Mouse (Mus musculus) megakaryocyte-erythroid progenitor cell, adult 5-6 weeks (primary cell): ENCODE data around the gene Srsf9. TPM values are rescaled to one million over a fixed set of nuclear protein-coding genes. Genes with fewer than 3 reads are reported as not detected.
A peak's percentile ranks its signal among the peaks of the same experiment; 100 is the strongest.

Experiments
- ATAC-seq: replicated peaks from 2 replicates; pipeline ENCODE4 v1.8.0; 2016; ENCODE audit warnings: mild to moderate bottlenecking, inconsistent platforms; ENCODE audit not compliant: severe bottlenecking, poor library complexity, low FRiP score, low TSS enrichment
- total RNA-seq, 2 experiments: library from RNA; stranded (forward) in 1 of 2; stranded (reverse) in 1 of 2; fragments of 200-1000, 215-1000 nt in 1 of 2; fragments of >200 nt in 1 of 2; fragmentation: Nextera tagmentation in 1 of 2; gene quantifications; 2 replicates each; pipeline ENCODE4 v1.2.3; 2014 to 2017

The Srsf9 gene
- total RNA-seq, 2 experiments from 2014 or later, result 74.7 to 108 TPM

DNA sequence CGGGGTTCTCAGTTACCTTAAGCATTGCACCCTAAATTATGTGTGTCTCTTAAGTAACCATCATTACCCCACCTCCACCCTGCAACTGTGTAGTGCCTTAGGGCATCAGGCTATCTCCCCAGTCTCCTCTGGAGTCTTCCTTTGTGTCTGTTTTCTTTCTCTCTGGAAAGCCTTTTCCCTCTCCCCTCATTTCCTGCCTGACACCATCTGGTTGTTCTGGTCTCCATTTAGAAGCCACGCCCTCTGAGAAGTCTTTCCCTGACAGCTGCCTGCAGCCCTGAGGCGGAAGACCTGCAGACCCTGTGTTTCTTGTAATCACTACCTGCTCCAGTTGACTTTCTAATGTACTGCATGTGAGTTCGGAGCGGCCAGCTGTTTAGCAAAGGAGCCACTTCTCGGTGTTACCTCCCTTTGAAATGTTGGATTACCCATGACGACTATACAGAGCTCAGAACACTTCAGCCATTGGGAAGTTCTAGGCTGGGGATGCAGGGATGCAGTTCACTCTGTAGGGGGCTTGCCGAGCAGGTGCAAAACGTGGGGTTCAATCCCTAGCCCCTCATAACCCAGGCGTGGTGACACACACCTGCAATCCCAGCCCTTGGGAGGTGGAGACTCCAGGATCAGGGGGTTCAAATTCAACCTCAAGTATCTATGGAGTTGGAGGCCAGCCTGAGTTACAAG, 9.2 kb upstream of the Srsf9 start:
- ATAC-seq, result no peak

DNA sequence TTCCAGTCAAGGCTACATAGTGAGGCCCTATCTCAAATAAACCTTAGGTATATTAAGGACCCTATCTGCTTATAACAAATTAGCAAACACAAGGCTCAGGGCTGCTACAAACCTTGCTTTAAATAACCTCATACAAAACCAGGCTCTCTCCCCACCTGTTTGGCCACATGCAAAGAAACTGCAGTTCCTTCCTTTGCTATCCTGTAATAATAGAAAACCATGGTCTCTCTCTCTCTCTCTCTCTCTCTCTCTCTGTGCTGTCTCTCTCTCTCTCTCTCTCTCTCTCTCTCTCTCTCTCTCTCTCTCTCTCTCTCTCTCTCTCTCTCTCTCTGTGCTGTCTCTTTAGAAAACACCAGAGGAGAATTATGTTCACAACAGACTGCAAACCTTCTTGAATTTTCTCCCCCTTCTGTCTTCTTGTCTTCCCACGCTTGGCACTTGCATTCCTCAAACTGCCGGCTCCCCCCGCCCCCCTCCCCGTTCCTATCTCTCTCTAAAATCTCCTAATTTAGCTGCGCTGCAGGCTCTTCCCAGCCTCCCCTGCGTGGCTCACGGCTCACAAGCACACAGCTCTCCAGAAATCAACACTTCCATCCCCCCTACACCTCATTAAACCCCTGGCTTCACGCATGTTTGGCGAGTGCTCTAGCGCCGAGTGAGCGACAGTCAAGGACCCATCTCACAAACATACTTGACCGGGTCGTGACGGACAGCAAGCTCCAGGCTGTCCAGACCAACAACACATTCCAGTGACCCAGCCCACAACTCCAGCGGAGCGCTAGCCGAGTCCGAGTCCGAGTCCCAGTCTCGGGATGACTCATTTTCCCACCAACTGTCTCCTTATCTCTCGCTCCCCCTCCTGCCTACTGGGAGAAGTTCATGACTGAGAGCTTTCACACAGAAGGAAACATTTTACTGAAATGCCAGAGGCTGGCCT, 7.7 kb upstream of the Srsf9 start:
- ATAC-seq, result peak; percentile 85

DNA sequence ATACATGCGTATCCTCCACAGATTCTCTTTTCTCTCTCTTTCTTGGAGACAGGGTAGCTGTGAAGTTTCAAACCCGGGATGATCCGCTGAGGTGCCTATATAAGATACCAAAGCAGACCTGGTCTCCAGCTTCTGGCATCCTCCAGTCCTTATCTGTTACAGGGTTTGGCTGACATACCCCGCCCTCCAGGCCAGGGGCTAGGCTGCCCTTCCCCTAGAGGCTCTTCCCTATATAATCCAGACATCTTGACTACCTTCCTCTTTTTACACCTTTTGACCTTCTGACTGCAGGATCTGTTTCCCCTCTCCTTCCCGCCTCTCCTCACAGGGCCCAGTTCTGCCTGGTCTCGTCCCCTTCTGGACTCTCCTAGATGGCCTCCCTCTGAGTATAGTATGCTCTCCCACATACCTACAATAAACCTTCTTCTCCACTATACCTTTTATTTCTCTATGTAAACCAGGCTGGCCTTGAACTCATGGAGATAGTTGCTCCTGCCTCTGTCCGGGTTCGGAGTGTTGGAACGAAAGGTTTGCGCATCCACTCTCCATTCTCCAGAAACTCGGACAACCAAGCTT, 633 bp upstream of the Srsf9 start:
- ATAC-seq, result peak; percentile 66

- 0 out of 2 replicates have a peak, but pooled peaks have one; percentile 15 for ATAC-seq
These were observed 902 bp downstream of the Srsf9 start for GRCm38 (mm10) chr5:115327610-115328548.

DNA sequence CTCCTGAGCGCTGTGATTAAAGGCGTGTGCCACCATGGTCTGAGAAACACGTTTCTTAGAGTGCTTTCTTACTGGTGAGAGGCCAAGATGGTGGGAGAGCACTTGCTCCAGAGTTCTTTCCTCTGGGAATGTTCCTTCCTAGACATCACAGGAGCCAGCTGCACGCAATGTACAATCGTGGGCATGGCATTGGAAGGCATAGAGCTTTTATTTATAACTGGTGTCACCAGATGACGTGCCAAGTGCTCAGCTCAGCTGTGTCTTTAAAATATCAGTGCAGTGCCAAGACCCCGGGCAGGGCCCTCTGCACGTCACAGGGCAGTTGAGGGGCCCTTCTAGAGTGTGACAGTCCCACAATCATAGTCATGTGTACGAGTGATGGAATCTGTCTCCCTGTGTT, 4.0 kb downstream of the Srsf9 start:
- no peak for ATAC-seq

DNA sequence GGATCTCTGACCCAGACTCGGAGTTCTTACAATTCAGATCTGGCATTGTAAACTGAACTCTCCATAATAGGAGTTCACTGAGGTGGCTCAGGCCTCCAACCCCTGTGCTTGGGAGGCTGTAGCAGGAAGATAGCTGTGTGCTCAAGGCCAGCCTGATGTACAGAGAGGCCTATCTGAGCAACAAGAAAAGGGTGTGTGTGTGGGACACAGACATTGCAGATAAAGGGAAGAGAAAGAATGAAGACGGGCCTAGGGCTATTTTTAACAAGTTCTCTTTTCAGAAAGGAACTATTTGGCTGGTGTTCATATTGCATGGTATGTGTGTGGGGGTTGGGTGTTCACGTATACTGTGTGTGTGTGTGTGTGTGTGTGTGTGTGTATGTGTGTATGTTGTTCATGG, 6.6 kb downstream of the Srsf9 start:
- ATAC-seq, result peak; percentile 99

- no peak for ATAC-seq
These were observed 13.0 kb downstream of the Srsf9 start for GRCm38 (mm10) chr5:115340007-115340406.

DNA sequence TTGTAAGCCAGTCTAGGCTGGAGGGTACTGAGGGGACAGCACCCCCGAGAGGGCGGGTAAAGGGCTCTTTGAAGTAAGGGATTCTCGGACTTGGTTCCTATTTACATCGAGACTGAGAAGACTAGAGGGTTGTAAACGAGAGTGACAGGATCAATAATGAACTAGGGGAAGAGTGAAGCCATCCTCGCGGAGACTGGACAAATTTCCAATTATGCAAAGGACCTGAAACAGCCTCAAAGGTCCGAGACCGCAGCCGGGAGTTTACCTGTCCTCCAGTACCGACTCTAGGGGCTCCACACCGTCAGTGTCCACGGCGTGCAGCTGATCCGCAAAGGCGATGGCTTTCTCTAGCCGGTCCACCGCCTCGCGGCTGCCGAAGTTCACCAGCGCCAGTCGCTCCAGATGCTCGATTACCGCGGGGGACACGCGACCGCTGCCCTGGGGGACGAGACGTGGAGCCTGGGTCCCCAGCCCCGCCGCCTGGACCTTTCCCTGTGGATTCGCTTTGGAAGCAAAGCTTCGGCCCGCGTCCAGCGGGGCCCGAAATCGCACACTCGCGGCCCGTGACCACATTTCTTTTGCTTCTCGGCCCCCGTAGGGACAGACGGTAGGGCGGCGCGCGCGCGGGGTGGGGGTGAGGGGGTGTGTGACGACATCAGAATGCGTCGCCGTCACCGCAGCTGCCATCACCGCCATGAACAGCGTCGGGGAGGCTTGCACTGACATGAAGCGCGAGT, 13.8 kb downstream of the Srsf9 start, which contains the start of the genes Gatc and Triap1:
TSS of gene Gatc (minus strand) at position 602 of the 737 bp plus-strand sequence.
TSS of gene Triap1 (plus strand) at position 649 of the 737 bp plus-strand sequence.
- ATAC-seq, result peak; percentile 84

GRCm38 (mm10) chr5:115341314-115342165, 14.6 kb downstream of the Srsf9 start:
- no peak for ATAC-seq

DNA sequence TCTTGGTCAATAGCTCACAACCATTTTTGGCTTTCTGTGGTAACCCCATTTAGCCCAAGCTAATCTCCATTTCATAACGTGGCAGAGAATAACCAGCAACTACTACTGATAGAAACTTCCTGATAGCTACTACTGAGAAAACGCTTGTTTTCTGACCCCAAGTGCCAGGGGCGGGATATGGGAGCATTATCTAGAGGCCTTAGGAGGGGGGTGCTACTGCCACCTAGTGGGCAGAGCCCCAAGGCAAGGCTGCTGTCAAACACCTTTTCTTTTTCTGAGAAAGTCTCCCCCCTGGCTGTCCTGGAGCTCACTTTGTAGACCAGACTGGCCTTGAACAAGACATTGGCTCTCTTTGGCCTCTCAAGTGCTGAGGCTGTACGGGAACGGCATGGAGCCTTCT, 20.6 kb downstream of the Srsf9 start:
- peak; percentile 64 for ATAC-seq

- ATAC-seq, result peak; percentile 87
These were observed 21.7 kb downstream of the Srsf9 start, which contains the start of gene Cox6a1 for GRCm38 (mm10) chr5:115348546-115349224. Cox6a1 (minus strand) TSS chr5:115348981.

GRCm38 (mm10) chr5:115349225-115349555, 22.2 kb downstream of the Srsf9 start:
- ATAC-seq, result peak; percentile 24

- ATAC-seq, result no peak
These were observed 24.4 kb downstream of the Srsf9 start for GRCm38 (mm10) chr5:115351348-115351747.

DNA sequence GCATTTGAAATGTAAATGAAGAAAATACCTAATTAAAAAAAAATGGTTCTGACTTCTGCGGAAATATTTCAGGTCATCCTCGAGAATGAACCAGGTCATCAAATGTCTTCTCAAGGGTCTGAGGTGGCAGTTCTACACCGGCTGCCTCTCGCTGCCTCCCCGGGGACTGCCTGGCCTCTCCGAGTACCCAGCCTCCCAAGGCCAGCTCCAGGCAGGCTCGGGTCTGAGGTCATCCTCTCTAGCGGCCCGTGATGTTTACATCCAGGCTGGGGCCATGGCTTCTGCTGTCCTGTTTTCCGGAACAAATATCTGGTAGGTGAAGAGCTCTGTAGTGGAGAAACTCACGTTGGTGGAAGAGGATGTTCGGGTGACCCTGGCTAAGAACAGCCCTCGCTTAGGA, 28.1 kb downstream of the Srsf9 start:
- ATAC-seq, result no peak

DNA sequence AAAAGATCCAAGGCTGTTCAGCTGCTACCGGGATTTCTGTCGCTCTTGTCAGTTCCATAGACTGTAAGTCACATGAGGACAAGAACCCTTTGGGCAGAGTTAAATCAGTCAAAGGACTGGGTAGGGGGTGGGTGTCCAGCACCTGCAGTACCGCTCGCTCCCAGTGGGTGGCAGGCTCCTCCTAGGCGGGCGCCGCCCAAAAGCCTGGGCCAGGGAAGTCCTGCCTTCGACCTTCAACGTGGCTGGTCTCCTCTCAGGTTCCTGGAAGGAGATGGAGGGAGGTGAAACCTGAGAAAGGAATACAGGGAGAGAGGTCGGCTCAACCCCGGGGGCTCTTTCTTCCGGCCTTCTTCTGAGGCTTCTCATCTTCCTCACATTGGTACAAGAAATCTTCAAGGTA, 31.9 kb downstream of the Srsf9 start:
- peak; percentile 83 for ATAC-seq

GRCm38 (mm10) chr5:115359438-115359837, 32.5 kb downstream of the Srsf9 start:
- ATAC-seq, result no peak

DNA sequence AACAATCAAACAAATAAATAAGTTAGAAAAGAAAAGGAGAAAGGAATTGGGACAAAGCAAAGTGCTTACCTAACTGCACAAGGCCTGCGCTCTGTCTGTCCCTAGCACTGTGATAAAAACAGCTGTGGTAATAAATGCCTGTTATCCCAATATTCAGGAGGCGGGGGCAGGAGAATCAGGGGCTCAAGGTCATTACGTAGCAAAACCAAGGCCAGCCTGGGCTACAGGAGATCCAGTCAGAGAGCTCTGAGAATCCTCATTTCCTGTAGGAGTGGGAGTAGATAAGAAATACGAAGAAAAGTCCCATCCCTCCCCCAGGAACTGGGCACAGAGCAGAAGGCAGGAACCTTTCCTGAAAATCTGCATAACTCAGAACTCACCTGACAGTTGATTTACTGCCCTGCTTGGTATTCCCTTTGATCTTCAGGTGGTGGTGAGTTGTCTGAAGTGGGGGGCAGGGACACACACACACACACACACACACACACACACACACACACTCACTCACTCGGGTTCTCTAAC, 32.9 kb downstream of the Srsf9 start:
- ATAC-seq, result no peak
